Mouse (Mus musculus) limb, embryonic 14.5 days (tissue): ENCODE measurements around the gene Bbs9. TPM values are rescaled to one million over a fixed set of nuclear protein-coding genes. Genes with fewer than 3 reads are reported as not detected.

Source experiments
- ATAC-seq: fragments of 200-750 bp; cut with Nextera tagmentation; 2 replicates; pipeline ENCODE4 v1.8.0; 2017; ENCODE audit warnings: low read depth, moderate number of reproducible peaks, moderate TSS enrichment; ENCODE audit not compliant: low FRiP score
- DNase-seq: peaks from one replicate; pipeline ENCODE4 v3.0.0-alpha.2; 2015; ENCODE audit warnings: low spot score
- H3K27ac ChIP-seq: fragments of 300-500 bp; sonication (generic); replicated peaks from 2 replicates; pipeline ENCODE4 v1.5.1; 2014; ENCODE audit warnings: low read depth, mild to moderate bottlenecking, low read length, moderate library complexity, mixed read lengths
- H3K27me3 ChIP-seq: fragments of 300-500 bp; sonication (generic); 2 replicates; pipeline ENCODE4 v1.6.1; 2014; ENCODE audit warnings: low read length, mixed read lengths; ENCODE audit not compliant: control insufficient read depth, insufficient read depth
- H3K36me3 ChIP-seq: fragments of 300-500 bp; sonication (generic); 2 replicates; pipeline ENCODE4 v1.6.1; 2014; ENCODE audit warnings: mild to moderate bottlenecking, low read length, moderate library complexity, mixed read lengths; ENCODE audit not compliant: control insufficient read depth, insufficient read depth
- H3K4me1 ChIP-seq: fragments of 300-500 bp; sonication (generic); 2 replicates; pipeline ENCODE4 v1.6.1; 2014; ENCODE audit warnings: antibody characterized with exemption, low read length, mixed read lengths; ENCODE audit not compliant: control insufficient read depth, insufficient read depth
- H3K4me2 ChIP-seq: fragments of 300-500 bp; sonication (generic); replicated peaks from 2 replicates; pipeline ENCODE4 v1.6.1; 2014; ENCODE audit warnings: low read depth, mild to moderate bottlenecking, low read length, moderate library complexity; ENCODE audit not compliant: severe bottlenecking
- H3K4me3 ChIP-seq: fragments of 300-500 bp; sonication (generic); replicated peaks from 2 replicates; pipeline ENCODE4 v1.5.1; 2014; ENCODE audit warnings: low read length
- H3K9ac ChIP-seq: fragments of 300-500 bp; sonication (generic); 2 replicates; pipeline ENCODE4 v1.6.1; 2014; ENCODE audit warnings: mild to moderate bottlenecking, low read depth, low read length, moderate library complexity; ENCODE audit not compliant: severe bottlenecking
- H3K9me3 ChIP-seq: fragments of 300-500 bp; sonication (generic); 2 replicates; pipeline ENCODE4 v1.6.1; 2016; ENCODE audit warnings: low read length; ENCODE audit not compliant: control insufficient read depth
- POLR2A ChIP-seq: fragments of 200-500 bp; IDR thresholded peaks from 2 replicates; pipeline ENCODE4 v1.8.0; 2012; ENCODE audit warnings: inconsistent platforms, mild to moderate bottlenecking, moderate library complexity, borderline replicate concordance; ENCODE audit not compliant: insufficient read depth, insufficient read length; ENCODE audit errors: extremely low read depth
- WGBS: fragments of 180-500 bp; shearing (Covaris S2); extraction: QIAGEN DNeasy Blood & Tissue Kit; methylation state at CpG from one replicate; pipeline ENCODE4 v1.1.7; 2014; 5-methylcytosine and 5-hydroxymethylcytosine counted together
- polyA plus RNA-seq, 2 experiments: library from polyadenylated mRNA; depleted of rRNA in 1 of 2; stranded (reverse) in 1 of 2; unstranded in 1 of 2; fragments of >200 nt; fragmentation: Nextera tagmentation in 1 of 2; extraction: Ambion mirVana in 1 of 2; gene quantifications; 2 replicates each; pipeline versions ENCODE4 v1.2.1 to v1.2.3; 2012 to 2014

Bbs9 gene
- polyA plus RNA-seq, 2 experiments: 12.7 to 15.7 TPM

GRCm38 (mm10) chr9:22551273-22551672, 75.8 kb downstream of the Bbs9 start:
- no peak overlapping the region for H3K27ac ChIP-seq
- no peaks in the 10 kb centered on the region for H3K9me3 ChIP-seq
- no peak for ATAC-seq
- no peak for DNase-seq
- H3K4me2 ChIP-seq: no peak overlapping the region
- H3K4me3 ChIP-seq: no peak overlapping the region
- 33% methylated on average over 1 of the region's 1 CpGs for WGBS
- no peaks in the 10 kb centered on the region for H3K4me1 ChIP-seq
- TF ChIP-seq POLR2A: no peak
- no peaks in the 10 kb centered on the region for H3K27me3 ChIP-seq
- no peaks in the 10 kb centered on the region for H3K36me3 ChIP-seq
- H3K9ac ChIP-seq: no peak overlapping the region

DNA sequence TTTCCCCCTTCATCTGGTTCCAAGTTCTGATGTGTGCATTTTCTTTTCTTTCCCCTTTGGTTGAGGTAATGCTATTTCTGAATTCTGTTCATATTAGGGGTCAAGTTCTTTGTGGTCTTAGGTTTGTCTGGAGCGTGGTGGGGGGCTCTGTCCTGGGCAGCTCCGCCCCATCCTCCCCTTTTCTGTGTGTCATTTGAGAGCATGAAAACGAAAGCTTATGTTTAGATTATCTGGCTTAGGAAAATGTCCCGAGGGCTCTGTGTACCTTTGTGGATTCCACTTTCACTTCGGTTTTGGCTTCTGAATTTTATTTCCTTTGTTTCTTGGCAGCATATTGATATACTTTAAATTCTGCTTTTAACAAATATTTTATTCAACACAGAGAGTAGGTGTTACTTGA, 80.6 kb downstream of the Bbs9 start:
- ATAC-seq (no peak), DNase-seq (no peak)
- Histone ChIP-seq H3K9me3 (no peaks in the 10 kb centered on the region), H3K4me3 (no peak overlapping the region), H3K27ac (no peak overlapping the region), H3K9ac (no peak overlapping the region), H3K36me3 (no peaks in the 10 kb centered on the region), H3K4me2 (no peak overlapping the region), H3K27me3 (no peaks in the 10 kb centered on the region), H3K4me1 (no peaks in the 10 kb centered on the region)
- 54% methylated on average over 5 of the region's 5 CpGs for WGBS
- no peak for TF ChIP-seq POLR2A

DNA sequence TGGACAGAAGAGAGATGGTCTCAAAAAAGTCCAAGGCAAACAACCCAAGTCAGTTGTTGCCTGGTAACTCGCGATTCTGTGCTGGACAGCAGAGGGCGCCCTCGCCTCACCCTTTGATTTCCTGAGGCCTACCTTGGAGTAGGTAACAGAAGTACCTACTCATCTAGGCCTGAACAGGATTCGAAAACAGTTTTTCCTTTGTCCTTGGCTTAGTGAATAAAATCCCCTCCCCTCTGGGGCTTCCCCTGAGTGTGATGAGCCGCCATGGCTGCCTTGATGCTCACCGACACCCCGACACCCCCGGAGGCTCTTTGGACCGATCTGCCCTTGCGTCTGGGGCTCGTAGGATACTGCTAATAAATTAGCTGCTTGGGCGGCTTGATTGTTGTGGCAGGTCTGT, 82.0 kb downstream of the Bbs9 start:
- ATAC-seq (no peak), DNase-seq (peak; percentile 44)
- no peaks in the 10 kb centered on the region for H3K9me3 ChIP-seq
- 43% methylated on average over 13 of the region's 13 CpGs for WGBS
- H3K4me1 ChIP-seq: no peaks in the 10 kb centered on the region
- H3K27me3 ChIP-seq: no peaks in the 10 kb centered on the region
- TF ChIP-seq POLR2A: no peak
- H3K4me3 ChIP-seq: no peak overlapping the region
- H3K9ac ChIP-seq: no peak overlapping the region
- no peak overlapping the region for H3K27ac ChIP-seq
- H3K36me3 ChIP-seq: no peaks in the 10 kb centered on the region
- no peak overlapping the region for H3K4me2 ChIP-seq

- no peaks in the 10 kb centered on the region for H3K27me3 ChIP-seq
- no peaks in the 10 kb centered on the region for H3K4me1 ChIP-seq
- DNase-seq: no peak
- no peak overlapping the region for H3K9ac ChIP-seq
- 86% methylated on average over 11 of the region's 11 CpGs for WGBS
- no peaks in the 10 kb centered on the region for H3K9me3 ChIP-seq
- no peak overlapping the region for H3K27ac ChIP-seq
- no peaks in the 10 kb centered on the region for H3K36me3 ChIP-seq
- no peak overlapping the region for H3K4me2 ChIP-seq
- no peak overlapping the region for H3K4me3 ChIP-seq
- TF ChIP-seq POLR2A: no peak
- no peak for ATAC-seq
Measured at GRCm38 (mm10) chr9:22563612-22564347, 88.3 kb downstream of the Bbs9 start.

GRCm38 (mm10) chr9:22567726-22568125, 92.2 kb downstream of the Bbs9 start:
- Histone ChIP-seq H3K27me3 (no peaks in the 10 kb centered on the region), H3K4me2 (no peak overlapping the region), H3K4me1 (no peaks in the 10 kb centered on the region), H3K9ac (no peak overlapping the region), H3K36me3 (no peaks in the 10 kb centered on the region), H3K9me3 (no peaks in the 10 kb centered on the region), H3K4me3 (no peak overlapping the region), H3K27ac (no peak overlapping the region)
- TF ChIP-seq POLR2A: no peak
- ATAC-seq (no peak), DNase-seq (no peak)
- WGBS: 91% methylated on average over 5 of the region's 5 CpGs
